Mouse (Mus musculus) midbrain, embryonic 10.5 days (tissue): Measurements from ENCODE around the gene Olfr878. TPM values are rescaled to one million over a fixed set of nuclear protein-coding genes. Genes with fewer than 3 reads are reported as not detected.

Experiments used
- DNase-seq: peaks from one replicate; pipeline ENCODE4 v3.0.0-alpha.2; 2017; ENCODE audit warnings: low spot score
- H3K27ac ChIP-seq: fragments of 300-500 bp; sonication (generic); replicated peaks from 2 replicates; pipeline ENCODE4 v1.5.1; 2016; ENCODE audit warnings: mild to moderate bottlenecking
- H3K27me3 ChIP-seq: fragments of 300-500 bp; sonication (generic); 2 replicates; pipeline ENCODE4 v1.6.1; 2016; ENCODE audit warnings: low read depth, mild to moderate bottlenecking; ENCODE audit not compliant: poor library complexity, severe bottlenecking
- H3K36me3 ChIP-seq: fragments of 300-500 bp; sonication (generic); 2 replicates; pipeline ENCODE4 v1.6.1; 2016; ENCODE audit warnings: mild to moderate bottlenecking, moderate library complexity
- H3K4me1 ChIP-seq: fragments of 300-500 bp; sonication (generic); 2 replicates; pipeline ENCODE4 v1.6.1; 2016
- H3K4me3 ChIP-seq: fragments of 300-500 bp; sonication (generic); 2 replicates; pipeline ENCODE4 v1.5.1; 2016; ENCODE audit warnings: mild to moderate bottlenecking, moderate library complexity
- H3K9me3 ChIP-seq: fragments of 300-500 bp; sonication (generic); replicated peaks from 2 replicates; pipeline ENCODE4 v1.6.1; 2016; ENCODE audit warnings: mild to moderate bottlenecking
- WGBS: fragments of 180-500 bp; shearing (Covaris S2); methylation state at CpG from one replicate; pipeline ENCODE4 v1.1.7; 2016; 5-methylcytosine and 5-hydroxymethylcytosine counted together
- polyA plus RNA-seq: library from polyadenylated mRNA; unstranded; fragments of >200 nt; fragmentation: Nextera tagmentation; extraction: Ambion mirVana; gene quantifications from 2 replicates; pipeline ENCODE4 v1.2.1, GENCODE M21; 2016

The Olfr878 gene
- polyA plus RNA-seq, 1 experiment from 2014 or later = not detected

- no peak overlapping the region for H3K27ac ChIP-seq
- DNase-seq = no peak
- WGBS = 97% methylated on average over 2 of the region's 2 CpGs
- H3K36me3 ChIP-seq = no peaks in the 10 kb centered on the region
- no peaks in the 10 kb centered on the region for H3K27me3 ChIP-seq
- H3K4me3 ChIP-seq = no peak overlapping the region
- no peaks in the 10 kb centered on the region for H3K4me1 ChIP-seq
- no peaks in the 10 kb centered on the region for H3K9me3 ChIP-seq
These were observed 23.5 kb downstream of the Olfr878 start for GRCm38 (mm10) chr9:37941167-37941566.

Other genes with a start within 250 kb of the Olfr878 start
- 0.17 and 0.22 TPM in 2 replicates for gene Panx3, start 248.6 kb upstream of the Olfr878 start, polyA plus RNA-seq
- gene Olfr160, start 201.6 kb upstream of the Olfr878 start, polyA plus RNA-seq = not detected in 2 replicates
- gene Olfr874, start 172.7 kb upstream of the Olfr878 start, polyA plus RNA-seq = not detected in 2 replicates
- gene Olfr875, start 146.0 kb upstream of the Olfr878 start, polyA plus RNA-seq = not detected in 2 replicates
- gene Olfr876, start 114.8 kb upstream of the Olfr878 start, polyA plus RNA-seq = not detected in 2 replicates
- not detected in 2 replicates for gene Olfr877, start 63.6 kb upstream of the Olfr878 start, polyA plus RNA-seq
- not detected in 2 replicates for gene Olfr145, start 21.1 kb upstream of the Olfr878 start, polyA plus RNA-seq
- not detected in 2 replicates for gene Olfr881, start 74.0 kb downstream of the Olfr878 start, polyA plus RNA-seq
- gene Olfr883, start 108.0 kb downstream of the Olfr878 start, polyA plus RNA-seq = not detected in 2 replicates
- not detected in 2 replicates for gene Olfr884, start 128.7 kb downstream of the Olfr878 start, polyA plus RNA-seq
- not detected in 2 replicates for gene Olfr885, start 143.5 kb downstream of the Olfr878 start, polyA plus RNA-seq
- gene Olfr887, start 166.2 kb downstream of the Olfr878 start, polyA plus RNA-seq = not detected in 2 replicates
- not detected in 2 replicates for gene Olfr888, start 190.3 kb downstream of the Olfr878 start, polyA plus RNA-seq
- gene Olfr889, start 197.4 kb downstream of the Olfr878 start, polyA plus RNA-seq = 0.11 and 0.16 TPM in 2 replicates
- gene Olfr890, start 224.7 kb downstream of the Olfr878 start, polyA plus RNA-seq = not detected in 2 replicates